Mouse (Mus musculus): ENCODE measurements around the gene Arel1.

The Arel1 gene

GRCm38 (mm10) chr12:84970428-84971096 is at the start of gene Arel1, which contains the start of gene Fcf1:
Gene Arel1 (minus strand): TSS chr12:84970900.
Gene Fcf1 (plus strand): TSS chr12:84970897.
- peak; percentile 82 for DNase-seq

DNA sequence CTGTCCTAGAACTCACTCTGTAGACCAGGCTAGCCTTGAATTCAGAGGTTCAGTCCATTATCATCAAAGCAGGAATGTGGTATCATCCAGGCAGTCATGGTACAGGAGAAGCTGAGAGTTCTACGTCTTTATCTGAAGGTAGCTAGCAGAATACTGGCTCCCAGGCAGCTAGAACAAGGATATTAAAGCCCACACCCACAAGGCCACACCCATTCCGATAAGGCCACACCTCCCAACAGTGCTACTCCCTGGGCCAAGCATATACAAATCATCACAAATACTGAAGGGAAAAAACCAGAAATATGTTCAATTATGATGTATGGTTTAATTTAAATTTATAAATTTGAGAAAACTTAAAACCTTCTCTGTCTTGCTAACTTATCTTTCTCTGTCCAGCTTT is 41.5 kb upstream of the Arel1 start:
- DNase-seq, result no peak

GRCm38 (mm10) chr12:85010541-85010940 is 39.8 kb upstream of the Arel1 start:
- no peak for DNase-seq

- no peak for DNase-seq
Measured at GRCm38 (mm10) chr12:85009776-85010175, 39.1 kb upstream of the Arel1 start.

GRCm38 (mm10) chr12:85007021-85007420 is 36.3 kb upstream of the Arel1 start:
- DNase-seq, result no peak

DNA sequence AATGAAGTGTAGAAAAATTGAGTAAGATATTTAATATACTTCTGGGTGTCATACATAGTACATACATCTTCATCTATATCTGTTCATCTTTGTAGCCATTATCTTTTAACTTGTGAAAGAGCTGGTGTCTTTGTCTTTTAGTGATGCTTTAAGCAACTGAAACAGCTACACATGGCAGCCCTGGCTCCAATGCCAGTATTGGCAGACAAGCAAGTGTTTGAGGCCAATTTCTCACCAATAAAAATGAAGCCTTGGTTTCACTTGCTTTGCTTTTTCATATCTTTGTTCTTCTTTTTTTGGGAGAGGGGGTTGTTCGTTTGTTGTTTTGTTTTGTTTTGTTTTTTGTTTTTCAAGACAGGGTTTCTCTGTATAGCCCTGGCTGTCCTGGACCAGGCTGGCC is 35.5 kb upstream of the Arel1 start:
- no peak for DNase-seq

- DNase-seq, result no peak
Measured at GRCm38 (mm10) chr12:84999053-84999452, 28.4 kb upstream of the Arel1 start.

DNA sequence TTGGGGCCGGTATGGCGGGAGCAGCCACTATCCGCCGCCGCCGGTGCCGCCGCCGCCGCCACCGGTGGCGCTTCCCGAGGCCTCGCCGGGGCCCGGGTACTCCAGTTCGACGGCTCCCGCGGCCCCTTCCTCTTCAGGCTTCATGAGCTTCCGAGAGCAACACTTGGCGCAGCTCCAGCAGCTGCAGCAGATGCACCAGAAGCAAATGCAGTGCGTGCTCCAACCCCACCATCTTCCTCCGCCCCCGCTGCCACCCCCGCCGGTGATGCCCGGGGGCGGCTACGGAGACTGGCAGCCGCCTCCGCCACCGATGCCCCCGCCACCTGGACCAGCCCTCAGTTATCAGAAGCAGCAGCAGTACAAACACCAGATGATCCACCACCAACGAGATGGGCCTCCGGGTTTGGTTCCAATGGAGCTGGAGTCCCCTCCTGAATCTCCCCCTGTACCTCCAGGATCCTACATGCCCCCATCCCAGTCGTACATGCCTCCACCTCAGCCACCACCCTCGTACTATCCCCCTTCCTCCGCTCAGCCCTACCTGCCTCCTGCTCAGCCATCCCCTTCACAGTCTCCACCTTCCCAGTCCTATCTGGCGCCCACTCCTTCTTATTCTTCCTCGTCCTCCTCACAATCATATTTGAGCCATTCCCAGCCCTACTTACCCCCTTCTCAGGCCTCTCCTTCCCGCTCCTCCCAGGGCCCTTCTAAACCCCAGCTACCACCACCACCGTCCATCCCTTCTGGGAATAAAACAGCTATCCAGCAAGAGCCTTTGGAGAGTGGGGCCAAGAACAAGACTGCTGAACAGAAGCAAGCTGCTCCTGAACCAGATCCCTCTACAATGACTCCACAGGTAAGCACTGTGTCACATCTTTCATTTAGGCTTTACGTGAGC is 26.1 kb upstream of the Arel1 start:
- peak; percentile 18 for DNase-seq

- DNase-seq, result peak; percentile 98
Measured at GRCm38 (mm10) chr12:84996083-84996496, 25.4 kb upstream of the Arel1 start, which contains the start of gene Ylpm1. Gene Ylpm1 (plus strand): TSS chr12:84996321.

DNA sequence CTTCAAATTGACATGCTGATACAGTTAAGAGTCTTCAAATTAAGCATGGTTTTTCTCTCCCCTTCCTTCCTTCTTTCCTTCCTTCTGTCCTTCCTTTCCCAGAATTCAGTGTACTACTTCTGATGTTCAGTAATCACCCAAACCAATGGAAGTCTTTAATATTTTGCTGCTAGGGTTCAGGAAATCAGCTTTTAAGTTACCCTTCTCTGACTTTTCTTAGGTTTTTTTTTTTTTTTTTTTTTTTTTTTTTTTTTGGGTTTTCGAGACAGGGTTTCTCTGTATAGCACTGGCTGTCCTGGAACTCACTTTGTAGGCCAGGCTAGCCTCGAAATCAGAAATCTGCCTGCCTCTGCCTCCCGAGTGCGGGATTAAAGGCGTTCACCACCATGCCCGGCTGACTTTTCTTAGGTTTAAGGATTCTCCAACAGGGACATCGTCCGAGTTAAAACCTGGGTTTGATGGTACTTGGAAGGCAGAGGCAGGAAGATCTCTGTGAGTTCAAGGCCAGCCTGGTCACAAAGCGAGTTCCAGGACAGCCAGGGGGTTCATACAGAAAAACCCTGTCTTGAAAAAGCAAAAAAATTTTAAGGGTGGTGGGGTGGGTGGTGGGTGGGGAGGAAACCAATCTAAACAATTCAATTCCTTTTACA is 24.5 kb upstream of the Arel1 start:
- no peak for DNase-seq

DNA sequence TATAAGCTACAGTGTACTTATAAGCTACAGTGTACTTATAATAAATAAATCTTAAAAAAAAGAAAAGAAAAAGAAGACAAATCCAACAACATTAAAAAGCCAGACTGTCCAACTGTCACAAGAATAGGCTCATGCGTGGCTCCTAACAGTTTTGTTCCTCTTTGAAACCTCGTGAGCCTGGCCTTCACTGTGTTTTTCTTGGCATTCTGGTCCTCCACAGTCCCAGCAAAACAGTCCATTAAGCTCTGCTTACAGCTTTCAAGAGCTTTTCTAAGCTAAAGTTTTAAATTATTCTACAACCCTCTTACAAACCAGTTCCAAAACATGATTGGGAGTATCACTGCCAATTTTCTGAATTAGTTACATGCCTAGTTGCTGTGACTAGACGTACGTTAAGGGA is 18.8 kb upstream of the Arel1 start:
- no peak for DNase-seq

DNA sequence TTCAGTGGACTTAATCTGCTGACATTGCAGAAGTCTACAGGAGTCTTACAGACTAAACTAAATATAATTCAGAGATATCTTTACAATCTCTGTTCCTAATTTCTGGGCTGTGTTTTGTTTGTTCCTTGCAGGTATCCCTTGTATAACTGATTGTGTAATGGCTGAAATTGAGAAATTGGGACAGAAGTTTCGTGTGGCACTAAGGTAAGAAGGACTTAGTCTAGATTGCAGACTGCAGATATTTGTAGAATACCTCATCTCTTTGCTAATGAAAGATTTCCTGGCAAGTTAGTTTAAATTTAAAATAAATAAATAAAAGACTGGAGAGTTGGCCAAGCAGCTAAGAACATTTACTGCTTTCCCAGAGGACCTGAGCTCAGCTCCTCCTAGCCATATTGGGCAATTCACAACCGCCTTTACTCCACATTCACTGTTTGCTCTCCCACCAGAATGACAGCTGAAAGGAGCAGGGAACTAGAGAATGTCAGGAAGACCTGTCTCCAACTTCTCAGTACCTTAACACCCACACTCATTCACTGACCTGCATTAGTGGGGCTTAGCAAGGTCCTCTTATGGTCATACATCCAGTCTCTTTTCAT is 8.7 kb upstream of the Arel1 start:
- no peak for DNase-seq

- no peak for DNase-seq
Measured at GRCm38 (mm10) chr12:84969656-84970427, 858 bp downstream of the Arel1 start.

GRCm38 (mm10) chr12:84968831-84969655 is 1.7 kb downstream of the Arel1 start:
- DNase-seq, result no peak

GRCm38 (mm10) chr12:84962606-84963005 is 8.1 kb downstream of the Arel1 start:
- no peak for DNase-seq

DNA sequence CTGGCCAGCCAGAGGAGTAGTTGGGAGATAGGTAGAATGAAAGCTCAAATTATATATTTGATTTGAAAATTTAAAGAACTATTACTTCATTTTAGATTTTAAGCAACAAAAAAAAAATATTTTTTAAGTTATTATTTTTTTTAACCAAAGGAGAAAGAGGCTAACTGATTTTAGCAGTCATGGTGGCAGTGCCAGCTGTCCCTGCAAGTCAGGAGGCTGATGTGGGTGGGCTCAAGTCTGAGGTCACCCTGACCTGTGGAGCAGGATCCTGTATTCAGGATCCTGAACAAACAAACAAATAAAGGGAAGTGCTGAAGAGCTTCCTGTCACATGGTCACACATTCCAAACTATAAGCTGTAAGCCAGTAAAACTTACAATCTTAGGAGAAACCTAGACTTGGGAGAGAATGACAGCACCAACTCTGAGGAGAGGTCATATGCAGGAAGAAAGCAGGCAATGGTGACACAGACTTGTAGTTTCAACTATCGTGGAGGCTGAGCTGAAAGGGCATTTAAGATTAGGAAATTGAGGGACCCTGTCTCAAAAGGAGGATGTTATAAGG is 11.8 kb downstream of the Arel1 start:
- no peak for DNase-seq

DNA sequence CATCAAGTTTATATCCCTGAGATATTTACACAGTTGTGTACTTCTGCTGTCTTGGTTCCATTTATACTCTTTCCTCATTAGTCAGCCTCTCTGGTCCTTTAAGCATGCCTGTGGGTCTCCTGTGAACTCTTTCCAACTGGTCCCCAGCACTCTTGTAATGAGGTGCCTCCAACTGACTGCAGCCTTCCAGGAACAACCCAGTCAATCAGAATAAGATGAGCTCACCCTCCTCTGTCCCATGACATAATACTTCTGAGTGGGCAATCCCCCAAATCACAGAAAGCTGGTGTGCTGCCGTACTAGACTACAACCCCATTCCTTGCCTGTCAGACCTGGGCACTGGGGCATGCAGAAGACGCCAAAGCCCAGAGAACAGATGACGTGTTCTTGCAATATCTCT is 14.4 kb downstream of the Arel1 start:
- no peak for DNase-seq

- no peak for DNase-seq
Measured at GRCm38 (mm10) chr12:84952351-84952750, 18.3 kb downstream of the Arel1 start.

DNA sequence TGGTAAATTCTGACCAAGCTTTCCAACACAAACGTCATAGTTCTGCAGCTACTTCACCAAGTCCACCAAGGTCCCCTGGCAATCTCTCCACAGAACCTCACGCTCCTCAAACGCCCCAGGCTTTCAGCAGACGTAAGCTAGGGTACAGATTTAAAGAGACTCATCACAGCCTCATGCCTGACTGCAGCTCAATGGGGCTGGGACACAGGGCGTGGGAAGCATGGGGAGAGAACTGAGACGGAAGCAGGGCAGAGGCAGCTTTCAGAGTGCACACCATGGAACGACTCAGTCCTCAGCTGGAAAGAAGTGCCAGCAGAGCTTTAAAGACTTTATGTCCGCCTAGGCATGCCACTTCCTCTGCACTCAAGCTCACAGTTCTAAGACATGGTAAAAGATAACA is 19.2 kb downstream of the Arel1 start:
- no peak for DNase-seq

GRCm38 (mm10) chr12:84950763-84951162 is 19.9 kb downstream of the Arel1 start:
- DNase-seq, result no peak

Measured in cerebellum, adult 8-10 months (tissue).